Mouse (Mus musculus): ENCODE measurements around the gene Spop. TPM values are rescaled to one million over a fixed set of nuclear protein-coding genes. Genes with fewer than 3 reads are reported as not detected.
A peak's percentile ranks its signal among the peaks of the same experiment; 100 is the strongest.

Gene Spop
- polyA plus RNA-seq, 1 experiment from 2014 or later = 155 TPM

DNA sequence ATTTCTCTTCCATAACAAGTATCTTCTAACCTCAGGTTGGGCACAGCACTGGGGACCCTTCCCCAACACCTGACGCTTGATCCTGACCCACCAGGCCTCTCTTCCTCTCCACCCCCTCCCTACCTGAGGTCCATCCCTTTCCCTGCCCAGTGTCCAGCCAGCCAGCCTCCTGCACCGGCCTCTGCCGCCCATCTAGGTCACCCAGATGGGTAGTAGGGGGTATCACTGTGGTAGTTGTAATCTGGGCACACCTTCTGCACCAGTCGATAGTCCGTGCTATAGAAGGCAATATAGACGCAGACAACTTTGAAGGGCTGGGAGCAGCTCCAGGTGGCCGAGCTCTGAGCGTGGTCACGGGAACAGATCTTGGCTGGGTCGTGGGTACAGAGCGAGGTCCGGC, 96.8 kb downstream of the Spop start:
- H3K4me1 ChIP-seq (ENCODE audit: insufficient read depth, low read length) = peaks cover 19% of the 10 kb centered on the region

GRCm38 (mm10) chr11:95511919-95512318, 98.0 kb downstream of the Spop start:
- H3K4me2 ChIP-seq (replicated peaks; ENCODE audit: low read depth, low read length) = no peak overlapping the region
- H3K9me3 ChIP-seq (ENCODE audit: low read length) = no peaks in the 10 kb centered on the region
- H3K27me3 ChIP-seq (ENCODE audit: insufficient read depth, low read length) = peaks cover 39% of the 10 kb centered on the region
- ATAC-seq (ENCODE audit: low FRiP score, low TSS enrichment) = no peak
- H3K9ac ChIP-seq (replicated peaks; ENCODE audit: low read length) = no peak overlapping the region
- no peak overlapping the region for H3K27ac ChIP-seq (ENCODE audit: low read length)
- H3K4me3 ChIP-seq (ENCODE audit: low read length) = no peak overlapping the region
- peaks cover 29% of the 10 kb centered on the region for H3K4me1 ChIP-seq (ENCODE audit: insufficient read depth, low read length)
- 86% methylated on average over 1 of the region's 1 CpGs for WGBS
- H3K36me3 ChIP-seq (ENCODE audit: insufficient read depth, low read length) = no peaks in the 10 kb centered on the region

More for the DNA sequence above, 96.8 kb downstream of the Spop start:
- 87% methylated on average over 12 of the region's 12 CpGs for WGBS
- Histone ChIP-seq H3K27me3 (ENCODE audit: insufficient read depth, low read length) (peaks cover 30% of the 10 kb centered on the region), H3K4me2 (replicated peaks; ENCODE audit: low read depth, low read length) (no peak overlapping the region), H3K27ac (ENCODE audit: low read length) (no peak overlapping the region), H3K4me3 (ENCODE audit: low read length) (no peak overlapping the region), H3K9me3 (ENCODE audit: low read length) (no peaks in the 10 kb centered on the region), H3K36me3 (ENCODE audit: insufficient read depth, low read length) (no peaks in the 10 kb centered on the region), H3K9ac (replicated peaks; ENCODE audit: low read length) (no peak overlapping the region)
- no peak for ATAC-seq (ENCODE audit: low FRiP score, low TSS enrichment)

DNA sequence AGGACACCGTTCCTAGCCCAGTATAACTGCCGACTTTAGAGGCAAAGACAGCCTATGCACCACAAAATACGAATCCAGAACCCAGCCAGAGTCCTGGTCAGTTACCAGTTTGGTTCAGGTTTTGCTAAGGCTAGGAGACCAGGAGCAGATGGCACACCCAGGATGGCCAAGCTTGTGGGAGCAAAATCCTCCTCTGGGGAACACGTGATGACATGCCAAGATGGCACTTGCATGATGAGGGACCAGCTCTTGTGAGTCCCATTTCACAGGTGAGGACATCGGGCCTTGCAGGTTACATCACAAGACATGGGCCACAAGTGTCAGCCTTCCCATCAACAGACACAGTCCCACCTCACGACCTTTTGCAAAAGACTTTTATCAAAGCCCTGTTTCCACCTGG, 98.5 kb downstream of the Spop start:
- Histone ChIP-seq H3K9me3 (ENCODE audit: low read length) (no peaks in the 10 kb centered on the region), H3K4me2 (replicated peaks; ENCODE audit: low read depth, low read length) (no peak overlapping the region), H3K4me3 (ENCODE audit: low read length) (no peak overlapping the region), H3K27ac (ENCODE audit: low read length) (no peak overlapping the region), H3K36me3 (ENCODE audit: insufficient read depth, low read length) (no peaks in the 10 kb centered on the region), H3K9ac (replicated peaks; ENCODE audit: low read length) (no peak overlapping the region), H3K4me1 (ENCODE audit: insufficient read depth, low read length) (peaks cover 32% of the 10 kb centered on the region), H3K27me3 (ENCODE audit: insufficient read depth, low read length) (peaks cover 39% of the 10 kb centered on the region)
- no peak for ATAC-seq (ENCODE audit: low FRiP score, low TSS enrichment)
- 78% methylated on average over 6 of the region's 6 CpGs for WGBS

DNA sequence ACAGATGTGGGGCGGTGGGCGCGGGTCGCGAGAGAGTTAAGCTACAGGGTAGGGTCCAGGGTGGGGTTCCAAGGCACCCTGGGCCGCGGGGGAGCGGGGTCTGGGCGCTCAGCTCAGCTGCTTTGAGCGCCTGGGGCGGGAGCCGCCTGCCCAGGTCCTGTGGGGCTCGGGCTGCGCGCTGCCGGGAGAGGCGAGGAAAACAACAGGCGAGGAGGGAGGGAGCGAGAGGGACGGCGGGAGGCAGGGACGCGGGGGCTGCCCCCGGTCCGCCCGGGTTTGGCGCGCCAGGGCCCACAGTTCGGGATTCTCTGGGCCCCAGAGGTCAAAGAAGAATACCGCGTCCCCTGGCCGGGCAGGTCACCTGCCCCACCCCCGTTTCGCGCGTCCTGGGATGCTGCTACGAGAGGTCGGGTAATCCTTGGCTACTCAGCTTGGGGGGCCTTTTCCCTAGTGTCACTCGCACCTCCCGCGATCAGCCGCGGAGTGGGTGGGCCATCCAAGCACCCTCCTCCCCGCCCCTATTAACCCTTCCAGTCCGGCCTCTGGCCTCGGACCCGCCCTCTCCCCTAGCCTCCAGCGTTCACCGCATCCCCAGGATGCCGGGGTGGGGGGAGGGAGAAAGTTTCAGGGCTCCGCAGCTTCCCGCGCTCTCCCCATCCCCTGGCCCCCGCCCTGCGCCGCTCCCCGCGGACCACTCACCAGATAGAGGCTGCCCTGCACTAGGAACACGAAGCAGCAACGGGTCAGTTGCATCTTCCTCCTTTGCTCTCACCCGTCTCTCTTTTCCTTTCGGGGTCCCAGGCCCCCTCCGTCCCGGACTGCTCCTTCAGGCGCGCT, 99.8 kb downstream of the Spop start:
- H3K4me3 ChIP-seq (ENCODE audit: low read length) = peak overlapping the region; percentile 55
- H3K4me1 ChIP-seq (ENCODE audit: insufficient read depth, low read length) = peaks cover 26% of the 10 kb centered on the region
- peaks cover 39% of the 10 kb centered on the region for H3K27me3 ChIP-seq (ENCODE audit: insufficient read depth, low read length)
- peak overlapping the region; percentile 58 for H3K9ac ChIP-seq (replicated peaks; ENCODE audit: low read length)
- H3K4me2 ChIP-seq (replicated peaks; ENCODE audit: low read depth, low read length) = peak overlapping the region; percentile 99
- no peaks in the 10 kb centered on the region for H3K36me3 ChIP-seq (ENCODE audit: insufficient read depth, low read length)
- H3K27ac ChIP-seq (ENCODE audit: low read length) = no peak overlapping the region
- WGBS = under 1% methylated on average over 59 of the region's 66 CpGs
- peak; percentile 5; the same call in 1 of the 2 replicates for ATAC-seq (ENCODE audit: low FRiP score, low TSS enrichment)
- no peaks in the 10 kb centered on the region for H3K9me3 ChIP-seq (ENCODE audit: low read length)

GRCm38 (mm10) chr11:95514298-95514861, 100.5 kb downstream of the Spop start, which contains the start of gene Nxph3:
Gene Nxph3, minus strand, starts transcription at chr11:95514570.
- Histone ChIP-seq H3K27ac (ENCODE audit: low read length) (no peak within 1 kb of the TSS), H3K4me3 (ENCODE audit: low read length) (peak within 1 kb of the TSS; percentile 55), H3K9ac (replicated peaks; ENCODE audit: low read length) (peak within 1 kb of the TSS; percentile 58), H3K4me2 (replicated peaks; ENCODE audit: low read depth, low read length) (peak within 1 kb of the TSS; percentile 99), H3K9me3 (ENCODE audit: low read length) (no peaks in the 10 kb centered on the region), H3K27me3 (ENCODE audit: insufficient read depth, low read length) (peaks cover 39% of the 10 kb centered on the region), H3K36me3 (ENCODE audit: insufficient read depth, low read length) (no peaks in the 10 kb centered on the region), H3K4me1 (ENCODE audit: insufficient read depth, low read length) (peaks cover 24% of the 10 kb centered on the region)
- ATAC-seq (ENCODE audit: low FRiP score, low TSS enrichment) = peak; percentile 49
- WGBS = 0% methylated on average over 58 of the region's 66 CpGs

DNA sequence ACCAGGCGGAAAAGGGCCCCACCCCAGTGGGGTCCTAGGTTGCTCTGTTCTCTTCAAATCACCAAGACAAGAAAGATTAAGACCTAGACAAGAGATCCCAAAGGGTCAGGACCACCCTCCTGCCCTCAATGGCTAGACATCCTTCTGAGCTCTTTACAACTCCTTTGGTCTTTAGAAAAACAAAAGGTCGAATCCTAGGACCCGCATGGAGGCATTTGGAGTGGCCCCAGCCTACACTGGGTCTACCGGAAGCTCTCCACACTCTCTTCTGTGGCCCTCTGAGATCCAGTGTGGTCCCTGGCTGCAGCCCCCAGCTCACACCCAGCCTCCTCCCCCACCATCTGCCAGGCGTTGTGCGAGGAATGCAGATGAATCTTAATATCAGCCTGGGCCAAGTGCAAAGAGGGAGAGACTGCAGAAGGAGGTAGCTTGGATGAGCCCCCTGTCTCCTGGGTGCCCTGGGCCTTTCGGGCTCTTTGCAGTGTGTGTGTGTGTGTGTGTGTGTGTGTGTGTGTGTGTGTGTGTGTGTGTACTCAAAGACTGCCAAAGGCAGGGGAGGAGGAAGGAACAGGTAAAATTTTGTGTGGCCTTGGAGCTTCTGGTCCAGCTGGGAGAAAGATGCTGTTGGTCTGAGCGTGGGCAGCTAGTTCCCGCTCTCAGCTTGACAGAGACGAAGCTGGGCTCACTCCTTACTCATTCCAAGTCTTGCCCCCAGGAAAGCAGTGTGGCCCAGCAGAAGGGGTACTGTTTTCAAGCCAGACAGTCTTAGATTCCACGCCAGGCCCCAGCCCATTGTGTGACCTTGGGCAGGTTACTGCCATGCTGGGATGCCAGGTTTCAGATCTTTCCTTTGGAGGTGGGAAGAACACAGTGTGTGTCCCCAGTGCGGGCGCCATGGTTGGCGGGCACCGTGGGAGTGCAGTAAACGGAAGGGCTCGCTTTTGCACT, 101.8 kb downstream of the Spop start:
- 52% methylated on average over 17 of the region's 17 CpGs for WGBS

DNA sequence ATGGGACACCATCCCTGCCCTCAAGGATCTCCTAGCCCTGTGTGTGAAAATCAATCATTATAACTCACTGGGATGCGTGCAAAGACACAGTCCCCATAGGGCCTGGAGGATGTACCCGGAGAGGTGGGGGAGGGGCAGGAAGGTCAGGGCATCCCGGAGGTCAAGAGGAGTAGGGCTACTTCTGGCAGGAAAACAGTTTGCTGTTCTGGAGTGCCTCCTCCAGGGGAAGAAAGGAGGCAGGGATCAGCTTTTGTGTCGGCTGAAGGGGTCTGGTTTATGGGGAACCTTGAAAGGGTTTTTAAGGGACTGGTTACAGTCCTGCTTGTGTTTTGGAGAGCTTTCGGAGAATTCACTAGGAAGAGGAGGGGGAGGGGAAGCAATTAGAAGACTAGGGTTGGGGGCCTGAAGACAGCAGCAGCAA, 102.6 kb downstream of the Spop start:
- Histone ChIP-seq H3K36me3 (ENCODE audit: insufficient read depth, low read length) (no peaks in the 10 kb centered on the region), H3K4me2 (replicated peaks; ENCODE audit: low read depth, low read length) (no peak overlapping the region), H3K27ac (ENCODE audit: low read length) (no peak overlapping the region), H3K27me3 (ENCODE audit: insufficient read depth, low read length) (peaks cover 35% of the 10 kb centered on the region), H3K4me3 (ENCODE audit: low read length) (no peak overlapping the region), H3K9me3 (ENCODE audit: low read length) (no peaks in the 10 kb centered on the region), H3K4me1 (ENCODE audit: insufficient read depth, low read length) (peaks cover 24% of the 10 kb centered on the region), H3K9ac (replicated peaks; ENCODE audit: low read length) (no peak overlapping the region)
- no peak for ATAC-seq (ENCODE audit: low FRiP score, low TSS enrichment)
- WGBS = 6% methylated on average over 5 of the region's 5 CpGs

More for the DNA sequence above, 101.8 kb downstream of the Spop start:
- no peak for ATAC-seq (ENCODE audit: low FRiP score, low TSS enrichment)
- H3K9me3 ChIP-seq (ENCODE audit: low read length) = no peaks in the 10 kb centered on the region
- no peak overlapping the region for H3K9ac ChIP-seq (replicated peaks; ENCODE audit: low read length)
- peaks cover 35% of the 10 kb centered on the region for H3K27me3 ChIP-seq (ENCODE audit: insufficient read depth, low read length)
- H3K36me3 ChIP-seq (ENCODE audit: insufficient read depth, low read length) = no peaks in the 10 kb centered on the region
- H3K4me2 ChIP-seq (replicated peaks; ENCODE audit: low read depth, low read length) = no peak overlapping the region
- H3K4me1 ChIP-seq (ENCODE audit: insufficient read depth, low read length) = peaks cover 24% of the 10 kb centered on the region
- H3K27ac ChIP-seq (ENCODE audit: low read length) = no peak overlapping the region
- no peak overlapping the region for H3K4me3 ChIP-seq (ENCODE audit: low read length)

DNA sequence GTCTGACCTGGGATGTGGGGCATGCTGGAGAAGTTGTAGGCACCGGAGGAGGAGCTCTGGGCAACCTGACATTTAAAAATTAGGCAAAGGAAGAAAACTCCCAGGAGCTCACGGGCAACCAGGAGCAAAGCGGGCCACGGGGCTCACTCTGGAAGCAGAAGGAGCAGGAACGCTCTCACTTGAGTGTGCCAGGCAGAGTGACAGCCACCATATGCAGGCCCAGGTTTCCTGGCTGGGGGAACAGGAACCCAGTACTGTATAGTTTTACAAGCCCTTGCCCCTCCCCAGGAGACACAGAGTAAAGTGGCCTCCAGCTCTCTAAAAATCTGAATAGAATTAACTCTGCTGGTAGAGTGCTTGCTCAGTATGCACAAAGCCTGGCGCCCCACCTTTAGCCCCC, 103.3 kb downstream of the Spop start:
- 40% methylated on average over 6 of the region's 6 CpGs for WGBS
- Histone ChIP-seq H3K9me3 (ENCODE audit: low read length) (no peaks in the 10 kb centered on the region), H3K36me3 (ENCODE audit: insufficient read depth, low read length) (no peaks in the 10 kb centered on the region), H3K27ac (ENCODE audit: low read length) (no peak overlapping the region), H3K4me3 (ENCODE audit: low read length) (no peak overlapping the region), H3K9ac (replicated peaks; ENCODE audit: low read length) (no peak overlapping the region), H3K4me2 (replicated peaks; ENCODE audit: low read depth, low read length) (no peak overlapping the region), H3K27me3 (ENCODE audit: insufficient read depth, low read length) (peaks cover 35% of the 10 kb centered on the region), H3K4me1 (ENCODE audit: insufficient read depth, low read length) (peaks cover 24% of the 10 kb centered on the region)
- no peak for ATAC-seq (ENCODE audit: low FRiP score, low TSS enrichment)

DNA sequence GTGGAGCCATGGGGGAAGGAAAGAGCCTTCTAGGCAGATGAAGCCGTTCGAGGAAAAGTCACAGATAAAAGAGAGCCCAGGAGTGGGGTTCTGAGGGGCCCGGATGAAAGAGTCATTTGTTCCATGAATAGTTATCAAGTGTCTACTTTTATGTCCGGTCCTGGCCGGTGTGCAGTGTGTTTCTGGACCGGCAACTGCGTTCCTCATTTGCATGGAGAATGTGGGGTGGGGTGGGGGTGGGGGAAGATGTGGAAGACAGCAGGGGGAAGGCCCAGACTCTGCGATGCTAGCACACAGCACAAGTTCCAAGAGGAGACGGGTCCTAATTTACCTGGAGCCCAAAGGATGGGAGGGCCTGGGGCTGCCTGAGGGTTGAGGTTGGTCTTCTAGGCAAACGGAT, 105.4 kb downstream of the Spop start:
- H3K4me1 ChIP-seq (ENCODE audit: insufficient read depth, low read length) = peaks cover 13% of the 10 kb centered on the region
- no peaks in the 10 kb centered on the region for H3K36me3 ChIP-seq (ENCODE audit: insufficient read depth, low read length)
- H3K4me2 ChIP-seq (replicated peaks; ENCODE audit: low read depth, low read length) = no peak overlapping the region
- H3K4me3 ChIP-seq (ENCODE audit: low read length) = no peak overlapping the region
- H3K27ac ChIP-seq (ENCODE audit: low read length) = no peak overlapping the region
- 64% methylated on average over 10 of the region's 10 CpGs for WGBS
- no peaks in the 10 kb centered on the region for H3K9me3 ChIP-seq (ENCODE audit: low read length)
- no peak overlapping the region for H3K9ac ChIP-seq (replicated peaks; ENCODE audit: low read length)
- no peak for ATAC-seq (ENCODE audit: low FRiP score, low TSS enrichment)
- H3K27me3 ChIP-seq (ENCODE audit: insufficient read depth, low read length) = peaks cover 17% of the 10 kb centered on the region

All from kidney, embryonic 16.5 days (tissue).